Mouse (Mus musculus) cortical plate, adult 2 months (tissue): Measurements from ENCODE around the gene Gm20835.
"Not testable (repeated sequence)": the region's sequence is repeated elsewhere in the genome, so short reads cannot be mapped to it uniquely, and the experiment has no call there.

ENCODE experiments used
- CTCF ChIP-seq: fragments of 200-500 bp; IDR thresholded peaks from 2 replicates; pipeline ENCODE4 v1.5.1; 2011; ENCODE audit warnings: mild to moderate bottlenecking, control low read depth, low read length; ENCODE audit not compliant: insufficient read depth; ENCODE audit errors: extremely low read depth
- POLR2A ChIP-seq: fragments of 200-500 bp; IDR thresholded peaks from 2 replicates; pipeline ENCODE4 v1.6.1; 2011; ENCODE audit warnings: mild to moderate bottlenecking, low read length, control low read depth; ENCODE audit not compliant: insufficient read depth; ENCODE audit errors: extremely low read depth

DNA sequence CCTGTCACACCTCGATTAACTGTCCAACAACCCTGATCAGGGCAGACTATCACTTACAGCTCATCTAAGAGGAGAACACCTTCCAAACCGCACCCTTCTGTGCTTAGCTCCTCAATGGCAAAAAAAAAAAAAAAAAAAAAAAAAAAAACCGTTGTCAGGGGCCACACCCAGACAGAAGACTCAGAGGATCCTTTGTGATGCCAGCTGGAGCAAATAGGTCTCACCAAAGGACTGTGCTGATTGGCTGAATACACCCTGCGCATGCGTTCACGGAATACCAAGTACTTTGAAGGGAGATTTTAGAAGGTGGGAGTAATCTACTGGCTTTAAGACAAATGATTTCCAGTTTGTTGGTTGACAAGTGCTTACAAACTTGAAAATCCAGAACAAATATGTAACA lies at the start of gene Gm20835:
- not testable (repeated sequence) for TF ChIP-seq POLR2A, CTCF
